Mouse (Mus musculus) erythroblast, embryonic 14.5 days (primary cell): ENCODE data around the gene Ece1.

Experiments used
- GATA1 ChIP-seq: IDR thresholded peaks from 2 replicates; pipeline ENCODE4 v1.6.1; 2012; ENCODE audit warnings: low read length, inconsistent platforms, mixed read lengths
- TAL1 ChIP-seq: IDR thresholded peaks from 3 replicates; pipeline ENCODE4 v1.6.1; 2012; ENCODE audit warnings: low read length, inconsistent platforms, mixed read lengths

GRCm38 (mm10) chr4:137912768-137913305, 50.8 kb downstream of the Ece1 start:
- TF ChIP-seq TAL1 (no peak), GATA1 (no peak)
